16 mouse cellular contexts compared by ENCODE assay signal in the genomic region with DNA sequence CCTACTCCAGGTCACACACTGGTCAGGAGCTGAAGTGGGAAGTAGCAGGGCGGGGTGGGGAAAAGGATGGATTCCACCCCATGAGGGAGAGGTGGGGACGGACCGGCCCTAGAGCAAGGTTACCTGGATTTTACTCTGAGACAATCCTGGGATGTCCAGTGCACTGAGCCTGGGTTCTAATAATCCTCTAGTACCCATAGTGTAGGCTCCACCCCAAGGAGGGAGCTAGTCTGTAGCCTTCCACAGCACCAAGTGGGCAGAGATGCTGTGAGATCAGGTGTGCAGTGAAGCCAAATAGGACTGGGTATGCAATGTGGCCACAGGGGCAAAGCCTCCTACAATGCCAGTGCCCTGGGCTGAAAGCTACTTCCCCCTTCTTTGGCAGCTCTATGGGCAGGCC.
"Had no signal": no experiment of that assay in that cellular context is flagged by ENCODE, and none has a peak within 500 bp of the region (broad histone marks: within the 10 kb centered on the region; RNA-seq: fewer than 3 reads in every experiment).

No protein-coding gene starts in this region.

- H3K4me3 ChIP-seq: limb, embryonic 10.5 days; liver, embryonic 15.5 days; neural tube, embryonic 12.5 days; stomach, embryonic 15.5 days had no signal

- H3K36me3 ChIP-seq: liver, embryonic 15.5 days had no signal

- DNase-seq: kidney, adult 8-10 months; kidney, postnatal 25 days; layer of hippocampus, adult 9-11 months; lung, adult 2 months; lung, postnatal 36 days; midbrain, embryonic 14.5 days; right cerebral cortex, postnatal 4 days; spleen, adult 18-20 months; thymus, adult 2 months; thymus, postnatal 25 days had no signal

- H3K27ac ChIP-seq: limb, embryonic 10.5 days; liver, embryonic 15.5 days; neural tube, embryonic 12.5 days; stomach, embryonic 15.5 days had no signal

- H3K9ac ChIP-seq: liver, embryonic 15.5 days; neural tube, embryonic 12.5 days; stomach, embryonic 15.5 days had no signal

- H3K4me2 ChIP-seq: liver, embryonic 11.5 days; liver, embryonic 15.5 days; neural tube, embryonic 12.5 days; stomach, embryonic 15.5 days had no signal

- H3K27me3 ChIP-seq: liver, embryonic 15.5 days; neural tube, embryonic 12.5 days; stomach, embryonic 15.5 days had no signal

- H3K4me1 ChIP-seq: liver, embryonic 15.5 days; neural tube, embryonic 12.5 days; stomach, embryonic 15.5 days had no signal

- ATAC-seq: lung, postnatal 0 days had no signal

- H3K9me3 ChIP-seq: limb, embryonic 10.5 days; liver, embryonic 15.5 days; neural tube, embryonic 12.5 days; stomach, embryonic 15.5 days had no signal
